Mouse (Mus musculus) layer of hippocampus, adult 11-12 months (tissue): ENCODE results near the gene Dtnb.
"Not testable (repeated sequence)": the region's sequence is repeated elsewhere in the genome, so short reads cannot be mapped to it uniquely, and the experiment has no call there.

ENCODE experiments used
- DNase-seq: peaks from one replicate; pipeline ENCODE4 v3.0.0; 2022; ENCODE audit warnings: low spot score

Dtnb gene

DNA sequence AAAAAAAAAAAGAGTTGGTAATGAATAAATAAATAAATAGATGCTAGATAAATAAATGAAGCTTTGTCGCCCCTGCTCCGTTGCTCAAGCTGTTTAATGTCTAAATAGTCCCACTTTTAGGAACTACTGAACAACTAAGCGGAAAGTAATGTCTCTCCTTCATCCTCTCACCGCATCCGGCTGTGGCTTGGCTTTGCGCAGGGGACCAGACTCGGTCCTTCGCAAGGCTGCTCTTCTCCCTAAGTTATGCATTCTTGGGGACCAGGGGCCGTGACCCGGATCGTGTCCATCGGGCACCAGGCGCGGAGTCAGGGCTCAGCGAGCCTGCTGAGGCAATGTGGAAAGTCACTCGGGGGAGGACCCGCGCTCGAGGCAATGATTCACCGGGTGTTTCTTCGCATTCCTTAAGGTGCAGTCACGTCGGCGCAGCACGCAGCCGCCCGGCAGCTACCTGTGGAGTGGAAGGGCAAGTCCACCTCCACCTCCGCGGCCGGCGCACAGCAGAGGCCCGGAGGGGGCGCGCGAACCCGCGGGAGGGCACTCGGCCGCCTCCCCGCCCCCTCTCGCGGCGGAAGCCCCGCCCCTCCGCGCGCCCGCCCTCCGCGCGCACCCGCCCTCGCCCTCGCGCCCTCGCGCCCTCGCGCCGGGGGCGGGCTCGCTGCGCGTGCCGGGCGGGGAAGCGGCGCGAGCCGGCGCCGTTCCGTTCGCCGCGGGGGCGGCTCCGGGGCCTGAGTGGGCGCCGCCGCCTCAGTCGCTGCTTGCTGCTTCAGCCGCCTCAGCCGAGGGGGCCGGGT lies at the start of gene Dtnb:
TSS of gene Dtnb (plus strand) at position 595 of the 794 bp plus-strand sequence.
- peak; percentile 61 for DNase-seq

DNA sequence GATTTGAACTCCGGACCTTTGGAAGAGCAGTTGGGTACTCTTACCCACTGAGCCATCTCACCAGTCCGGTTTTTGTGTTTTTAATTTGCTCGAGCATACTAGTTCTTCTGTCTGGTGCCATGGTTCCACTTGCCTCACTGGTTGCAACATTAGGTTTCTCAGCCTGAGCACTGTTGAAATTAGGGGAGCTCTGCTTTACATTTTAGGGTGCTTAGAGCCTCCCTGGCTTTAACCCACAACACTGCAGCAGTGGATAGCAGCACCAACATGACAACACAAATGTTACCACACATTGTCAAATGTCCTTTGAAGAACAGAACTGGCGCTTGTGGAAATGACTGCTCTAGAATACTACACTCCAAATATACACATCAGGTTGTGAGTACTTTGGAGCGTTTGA lies 46.6 kb upstream of the Dtnb start:
- DNase-seq, result no peak

DNA sequence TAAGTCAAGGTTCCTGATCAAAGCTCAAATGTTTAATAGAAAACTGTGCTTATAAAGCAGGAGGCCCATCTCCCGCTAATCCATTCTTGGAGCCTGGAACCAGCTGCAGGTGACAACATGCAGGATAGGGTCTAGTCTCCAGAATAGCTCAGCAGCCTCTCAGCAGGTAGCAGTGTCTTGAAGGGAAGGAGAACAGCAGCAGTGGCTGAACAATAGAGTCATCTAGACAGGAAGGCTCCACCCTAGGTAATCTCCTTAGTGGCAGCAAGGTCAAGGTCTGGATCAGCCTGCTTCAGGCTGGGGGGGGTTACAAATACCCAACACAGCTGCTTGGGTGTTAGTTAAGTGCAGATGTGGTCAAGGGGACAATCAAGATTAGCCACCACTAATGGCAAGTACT lies 36.7 kb upstream of the Dtnb start:
- not testable (repeated sequence) for DNase-seq

DNA sequence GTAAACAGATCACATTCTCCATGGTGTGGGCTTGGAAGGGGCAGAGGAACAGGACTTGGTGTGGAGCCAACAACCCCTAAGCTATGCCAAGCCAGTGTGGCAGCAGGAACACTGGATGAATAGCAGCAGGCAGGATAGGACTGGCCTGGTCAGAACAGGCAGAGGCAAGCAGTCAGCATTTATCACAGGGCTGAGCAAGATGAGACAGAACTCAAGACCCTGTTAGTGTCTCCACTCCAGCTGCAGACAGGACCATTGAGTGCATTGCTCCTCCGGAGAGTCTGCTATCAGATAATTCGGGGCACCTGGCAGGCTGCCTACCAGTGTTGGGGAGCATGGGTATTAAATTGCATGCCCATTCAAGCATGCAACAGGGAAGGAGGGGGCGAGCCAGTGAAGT lies 34.6 kb upstream of the Dtnb start:
- no peak for DNase-seq

DNA sequence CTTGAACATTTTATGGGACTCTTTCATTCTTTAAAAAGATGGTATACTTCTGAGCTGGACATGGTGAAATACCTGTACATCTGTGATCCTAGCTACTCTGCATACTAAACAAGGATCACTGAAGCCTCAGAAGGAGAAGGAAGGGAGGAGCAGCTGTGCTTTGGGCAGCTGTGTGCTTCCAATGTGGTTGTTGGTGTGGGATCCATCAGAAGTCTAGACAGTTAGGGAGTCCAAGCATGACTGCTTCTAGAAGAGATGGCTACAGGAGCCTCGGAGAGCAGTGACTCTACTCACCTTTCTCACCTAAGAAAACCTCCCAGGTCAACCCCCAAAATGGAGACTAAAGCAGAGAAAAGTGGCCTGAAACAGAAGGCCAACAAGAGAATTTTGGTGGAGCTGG lies 34.1 kb upstream of the Dtnb start:
- DNase-seq, result no peak

DNA sequence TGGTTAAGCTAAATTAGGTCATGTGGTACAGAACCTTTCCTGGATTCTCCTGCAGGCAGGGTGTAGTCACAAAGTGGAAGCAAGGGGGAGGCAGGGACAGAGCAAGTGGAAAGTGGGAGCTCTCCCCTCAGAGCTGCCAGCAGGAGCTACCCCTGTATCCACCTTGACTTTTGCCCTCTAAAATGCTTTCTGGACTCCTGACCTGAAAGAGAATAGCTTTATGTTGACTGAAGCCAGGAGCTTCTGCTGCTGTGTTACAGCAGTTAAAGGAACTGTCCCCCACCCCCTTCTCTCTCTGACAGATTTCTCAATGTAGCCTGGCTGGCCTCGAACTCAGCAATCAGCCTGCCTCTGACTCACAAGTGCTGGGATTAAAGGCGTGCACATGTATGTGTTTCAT lies 32.6 kb upstream of the Dtnb start:
- DNase-seq, result no peak

DNA sequence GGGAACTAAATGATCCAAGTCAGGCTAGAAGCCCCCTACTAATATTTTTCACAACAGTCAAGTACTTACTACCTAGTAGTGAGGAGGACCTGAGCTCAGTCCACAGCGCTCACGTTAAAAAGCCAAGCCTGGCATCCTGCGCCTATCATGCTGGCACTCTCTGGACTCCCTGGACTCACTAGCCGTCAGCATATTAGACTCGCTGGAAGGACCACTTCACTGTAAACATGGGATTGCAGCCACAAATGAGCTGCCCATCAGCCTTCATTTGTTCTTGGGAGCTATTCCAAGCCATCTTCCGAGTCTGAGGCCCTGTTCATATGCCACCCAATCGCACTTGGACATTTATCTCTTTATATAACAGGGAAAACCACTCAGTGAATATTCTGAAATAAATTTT lies 31.3 kb upstream of the Dtnb start:
- no peak for DNase-seq

DNA sequence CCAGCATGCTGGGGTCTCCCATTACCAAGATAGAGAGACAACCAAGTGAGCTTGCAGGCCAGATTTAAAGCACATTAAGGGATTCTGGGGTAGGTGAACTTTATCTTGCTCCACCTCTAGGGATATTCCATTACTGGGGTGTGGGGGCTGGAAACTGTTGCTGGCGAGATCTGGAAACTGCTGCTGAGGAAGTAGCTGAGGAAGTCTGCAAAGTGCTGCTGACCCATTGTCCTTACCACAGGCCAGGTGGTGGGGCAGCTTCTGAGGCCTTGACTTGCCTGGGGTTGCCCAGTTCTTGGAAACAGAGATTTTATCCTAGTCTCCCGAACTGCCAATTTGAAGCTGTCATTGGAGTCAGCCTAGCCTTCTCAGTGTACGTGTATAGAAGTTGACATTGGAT lies 26.7 kb upstream of the Dtnb start:
- DNase-seq, result no peak

DNA sequence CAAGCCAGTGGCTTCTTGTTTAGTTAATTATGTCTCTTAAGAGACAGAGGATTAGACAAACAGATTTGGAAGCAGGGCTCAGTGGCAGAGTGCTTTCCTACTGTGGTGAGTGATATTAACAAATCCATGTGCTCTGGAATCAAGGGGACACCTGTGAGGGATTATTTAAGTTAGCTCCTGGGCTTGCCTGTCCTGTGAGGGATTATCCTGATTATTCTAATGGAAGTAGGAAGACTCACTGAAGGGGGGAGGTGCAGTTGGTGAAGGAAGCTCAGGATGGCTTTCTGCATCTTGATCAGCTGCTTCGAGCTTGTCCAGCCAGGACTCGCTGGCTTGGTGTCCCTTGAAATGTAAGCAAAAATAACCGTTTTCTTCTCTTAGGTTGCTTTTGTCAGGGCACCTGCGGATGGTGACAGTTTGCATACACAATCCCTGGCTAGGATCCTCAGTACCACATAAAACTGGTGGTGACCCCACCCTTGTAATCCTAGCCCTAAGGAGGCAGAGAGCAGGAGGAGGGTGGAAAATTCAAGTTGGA lies 26.0 kb upstream of the Dtnb start:
- no peak for DNase-seq

DNA sequence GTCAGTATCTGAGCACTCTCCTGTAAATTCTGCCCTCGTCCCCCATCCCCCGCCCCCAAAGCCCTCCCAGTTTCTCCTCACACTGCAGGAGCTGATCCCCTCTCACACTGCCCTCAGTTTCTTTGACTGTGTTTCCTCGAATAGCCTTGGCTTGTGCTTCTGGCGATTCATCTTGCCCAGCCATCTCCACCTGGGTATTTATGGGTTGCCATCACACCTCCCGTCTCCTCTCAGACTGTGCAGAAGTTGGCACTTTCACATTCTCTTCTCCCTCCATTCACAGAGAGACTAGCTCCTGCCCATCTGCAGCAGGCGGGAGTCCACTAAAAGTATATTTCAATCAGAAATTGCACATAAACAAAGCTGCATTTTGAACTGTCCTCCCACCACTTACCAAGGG lies 25.4 kb upstream of the Dtnb start:
- no peak for DNase-seq

DNA sequence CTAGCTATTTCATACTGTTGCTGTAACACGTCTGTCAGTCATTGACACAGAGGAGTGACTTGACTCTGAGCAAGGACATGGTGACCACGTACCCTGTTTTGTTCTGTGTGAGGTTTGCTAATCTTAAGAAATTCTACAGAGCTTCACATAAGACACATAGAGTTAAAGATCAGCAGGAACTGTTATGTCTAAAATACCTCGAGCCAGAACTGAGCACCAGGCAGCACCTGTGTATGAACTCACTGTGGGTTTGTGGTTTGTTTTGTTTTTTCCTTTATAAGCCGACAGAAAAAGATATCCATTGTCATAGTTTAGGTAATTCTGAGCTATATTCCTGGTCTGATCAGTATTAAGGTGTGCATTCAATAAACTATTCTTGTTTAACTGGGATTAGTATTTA lies 24.7 kb upstream of the Dtnb start:
- no peak for DNase-seq

DNA sequence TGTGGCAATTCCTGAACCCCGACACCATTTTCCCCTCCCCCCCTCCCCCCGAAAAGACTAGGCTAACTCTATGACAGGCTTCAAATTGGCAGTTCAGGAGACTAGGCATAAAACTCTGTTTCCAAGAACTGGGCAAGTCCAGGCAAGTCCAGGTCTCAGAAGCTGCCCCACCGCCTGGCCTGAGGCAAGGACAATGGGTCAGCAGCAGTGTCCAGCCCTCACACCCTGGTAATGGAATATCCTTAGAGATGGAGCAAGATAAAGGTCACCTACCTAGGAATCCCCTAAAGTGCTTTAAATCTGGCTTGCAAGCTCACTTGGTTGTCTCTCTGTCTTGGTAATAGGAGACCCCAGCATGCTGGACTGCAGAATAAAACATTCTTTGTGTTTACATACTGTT lies 24.3 kb upstream of the Dtnb start:
- no peak for DNase-seq

DNA sequence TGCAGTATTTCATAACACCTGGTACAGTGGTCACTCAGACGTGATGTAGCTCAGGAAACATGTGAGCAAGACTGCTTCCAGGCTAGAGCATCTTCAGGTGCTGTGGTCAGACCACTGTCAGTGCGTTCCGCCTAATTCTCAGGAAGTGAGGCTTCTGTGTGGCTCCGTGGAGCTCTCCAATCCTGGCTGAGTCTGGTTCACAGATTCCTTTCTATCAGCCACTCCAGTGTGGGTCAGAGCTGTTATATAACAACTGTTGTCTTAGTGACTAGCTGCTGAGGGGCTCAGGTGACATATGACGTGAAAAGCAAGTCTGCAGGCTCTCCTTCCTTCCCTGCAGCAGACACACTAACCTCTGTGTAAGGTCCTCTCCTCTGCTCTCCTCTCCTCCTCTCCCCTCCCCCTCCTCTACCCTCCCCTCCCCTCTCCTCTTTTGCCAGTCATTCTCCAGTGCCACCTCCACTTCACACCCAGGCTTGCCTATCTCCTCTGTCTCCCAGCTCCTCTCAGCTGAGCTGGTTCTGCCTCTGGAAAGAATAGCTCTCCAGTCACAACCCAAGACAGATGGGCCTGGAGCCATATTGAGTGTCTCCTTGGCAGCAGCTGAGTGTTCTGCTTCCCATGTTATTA lies 23.5 kb upstream of the Dtnb start:
- peak; percentile 55 for DNase-seq

DNA sequence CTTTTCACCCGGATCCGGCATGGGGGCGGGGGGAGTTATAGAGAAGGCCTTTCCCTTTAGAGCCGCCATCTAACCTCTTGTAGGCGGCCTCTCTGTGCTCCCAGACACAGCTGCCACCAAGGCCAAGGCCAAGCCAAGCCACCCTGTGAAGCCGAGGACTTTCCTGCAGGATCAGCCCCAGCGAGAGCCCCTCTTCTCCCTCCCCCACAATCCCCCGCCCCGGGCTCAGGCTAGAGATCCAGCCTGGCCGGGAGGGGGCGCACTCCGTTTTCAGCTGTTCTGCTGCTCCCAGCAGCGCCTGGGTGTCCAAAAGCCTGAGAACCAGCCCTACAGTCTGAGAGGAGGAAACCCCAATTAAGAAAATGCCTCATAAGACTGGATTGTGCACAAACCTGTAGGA lies 21.9 kb upstream of the Dtnb start:
- no peak for DNase-seq

DNA sequence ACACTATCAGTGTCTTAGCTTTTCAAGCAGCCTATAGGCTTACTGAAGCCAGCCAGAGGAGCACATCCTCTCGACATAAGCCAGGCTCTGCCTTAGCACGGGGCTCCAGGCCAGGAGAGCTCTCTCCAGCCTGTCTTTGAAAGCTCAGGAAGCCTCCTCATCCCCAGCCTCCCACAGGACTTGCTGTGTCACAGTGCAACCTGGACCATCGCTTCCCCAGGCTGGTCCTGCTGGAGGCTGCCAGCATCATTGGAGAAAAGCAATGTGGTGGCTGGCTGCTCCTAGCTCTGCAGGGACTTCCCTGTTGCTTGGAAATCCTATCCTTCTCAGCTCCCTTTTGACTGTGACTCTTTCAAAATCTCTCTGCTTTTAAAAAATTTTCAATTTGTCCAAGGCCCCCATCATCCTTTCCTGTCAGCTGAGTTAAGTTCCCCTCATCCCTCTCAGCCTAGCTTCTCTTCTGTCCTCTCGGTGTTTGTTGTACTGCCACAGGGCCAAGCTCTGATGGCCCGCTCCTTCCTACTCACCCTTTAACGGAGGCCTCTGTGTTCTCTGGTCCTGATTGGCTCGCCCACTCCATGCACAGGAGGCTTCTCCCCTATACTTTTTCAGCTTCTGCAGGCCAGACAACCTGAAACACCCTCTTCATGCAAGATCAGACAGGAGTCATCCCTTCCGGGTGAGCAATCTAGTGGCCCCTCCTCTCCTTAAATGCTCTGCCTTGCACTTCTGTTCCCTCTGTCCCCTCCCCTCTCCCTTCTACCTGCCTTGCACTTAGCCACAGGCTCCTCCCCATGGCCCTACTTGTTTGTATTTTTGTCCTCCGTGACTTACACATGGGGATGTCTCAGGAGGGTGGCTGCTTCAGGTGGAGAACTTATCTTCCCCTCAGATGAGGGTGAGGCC lies 14.5 kb upstream of the Dtnb start:
- DNase-seq, result no peak

DNA sequence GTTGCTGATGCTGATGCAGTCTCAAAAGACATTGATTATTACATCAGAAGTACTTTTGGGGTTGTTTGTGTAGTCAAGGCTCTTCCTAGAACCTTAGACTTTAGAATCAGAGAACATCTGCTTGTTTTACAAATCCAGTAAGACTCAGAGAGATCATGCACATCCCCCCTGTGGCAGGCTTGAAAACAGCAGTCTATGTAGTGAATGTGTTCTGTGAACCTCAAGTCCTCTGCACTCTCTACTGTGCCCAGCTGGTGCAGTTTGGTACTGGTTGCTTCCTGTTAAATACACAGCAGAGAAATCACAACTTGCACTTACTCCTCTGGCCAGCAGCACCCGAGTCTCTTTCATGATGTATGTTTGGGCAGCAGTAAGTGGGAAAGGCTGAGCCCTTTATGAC lies 11.6 kb upstream of the Dtnb start:
- peak; percentile 72 for DNase-seq

DNA sequence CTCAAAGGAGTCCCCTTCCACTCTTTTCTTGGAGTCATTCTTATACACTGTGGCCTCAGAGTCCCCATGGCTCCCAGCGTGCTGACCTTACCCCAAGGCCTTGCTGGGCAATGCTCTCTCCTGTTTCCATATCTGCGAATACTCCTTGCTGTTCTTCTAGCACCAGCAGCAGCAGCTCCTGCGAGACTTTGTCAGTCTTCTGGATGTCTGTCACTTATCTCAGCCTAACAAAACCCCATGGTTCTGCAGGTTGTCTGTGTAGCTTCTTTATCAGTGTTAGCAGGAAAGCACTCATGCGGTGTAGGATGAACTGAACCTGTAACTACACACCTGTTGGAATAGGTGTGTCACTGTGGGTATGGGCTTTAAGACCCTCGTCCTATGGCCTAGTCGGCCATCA lies 11.1 kb upstream of the Dtnb start:
- no peak for DNase-seq

DNA sequence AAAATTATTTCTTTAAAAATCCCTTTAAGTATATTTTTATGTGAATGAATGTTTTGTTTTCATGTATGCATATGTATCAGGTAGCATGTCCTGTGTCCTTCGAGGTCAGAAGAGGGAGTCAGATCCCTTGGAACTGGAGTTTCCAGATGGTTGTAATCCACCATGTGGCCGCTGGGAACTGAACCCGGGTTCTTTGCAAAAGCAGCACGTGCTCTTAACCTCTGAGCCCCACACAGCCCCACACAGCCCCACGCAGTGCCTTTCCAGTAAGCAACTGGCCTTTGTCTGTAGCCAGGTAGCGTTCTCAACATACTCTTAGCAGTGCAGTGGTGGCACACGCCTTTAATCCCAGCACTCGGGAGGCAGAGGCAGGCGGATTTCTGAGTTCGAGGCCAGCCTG lies 9.4 kb upstream of the Dtnb start:
- no peak for DNase-seq

DNA sequence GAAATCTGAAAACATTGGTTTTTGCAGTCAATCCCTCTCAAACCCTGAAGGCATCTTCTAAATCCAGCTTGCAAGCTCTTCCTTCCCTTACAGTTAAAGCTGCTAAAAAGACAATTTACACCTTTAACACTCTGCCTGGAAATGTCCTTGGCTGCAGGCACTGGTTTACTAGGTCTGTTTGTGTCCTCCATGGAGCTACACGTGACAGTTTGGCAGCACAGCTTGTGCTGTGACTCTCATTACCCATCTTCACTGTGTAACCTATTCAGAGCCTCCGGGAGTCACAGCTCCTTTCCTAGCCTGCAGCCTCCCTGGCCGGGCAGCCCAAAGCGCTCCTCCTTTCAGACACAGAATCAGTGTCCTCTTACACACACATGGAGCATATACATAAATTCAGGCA lies 8.5 kb upstream of the Dtnb start:
- peak; percentile 49 for DNase-seq

DNA sequence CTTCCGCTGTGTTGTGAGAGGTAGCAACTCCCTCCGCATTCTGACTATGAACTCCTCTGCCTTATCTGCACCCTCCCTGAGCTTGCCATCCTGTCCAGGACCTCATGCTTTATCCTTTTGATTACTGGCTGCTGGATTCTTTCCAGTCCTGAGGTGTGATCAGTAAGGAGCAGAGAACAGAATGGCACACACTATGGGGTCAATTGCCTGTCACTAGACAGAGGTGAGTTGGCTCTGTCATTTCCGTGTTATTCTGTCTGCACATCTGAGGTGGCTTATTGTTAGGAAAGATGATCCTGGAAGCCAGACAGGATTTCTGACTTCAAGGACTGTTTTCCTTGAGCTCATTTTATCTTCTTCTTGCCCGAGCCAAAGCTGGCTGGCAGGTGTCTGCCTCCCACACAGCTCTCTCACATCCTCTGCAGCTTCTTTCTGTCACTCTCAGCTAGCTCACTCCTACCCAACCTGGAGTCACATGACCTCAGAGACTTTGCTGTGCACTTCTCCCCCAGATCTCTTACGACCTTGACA lies 3.7 kb upstream of the Dtnb start:
- DNase-seq, result no peak

DNA sequence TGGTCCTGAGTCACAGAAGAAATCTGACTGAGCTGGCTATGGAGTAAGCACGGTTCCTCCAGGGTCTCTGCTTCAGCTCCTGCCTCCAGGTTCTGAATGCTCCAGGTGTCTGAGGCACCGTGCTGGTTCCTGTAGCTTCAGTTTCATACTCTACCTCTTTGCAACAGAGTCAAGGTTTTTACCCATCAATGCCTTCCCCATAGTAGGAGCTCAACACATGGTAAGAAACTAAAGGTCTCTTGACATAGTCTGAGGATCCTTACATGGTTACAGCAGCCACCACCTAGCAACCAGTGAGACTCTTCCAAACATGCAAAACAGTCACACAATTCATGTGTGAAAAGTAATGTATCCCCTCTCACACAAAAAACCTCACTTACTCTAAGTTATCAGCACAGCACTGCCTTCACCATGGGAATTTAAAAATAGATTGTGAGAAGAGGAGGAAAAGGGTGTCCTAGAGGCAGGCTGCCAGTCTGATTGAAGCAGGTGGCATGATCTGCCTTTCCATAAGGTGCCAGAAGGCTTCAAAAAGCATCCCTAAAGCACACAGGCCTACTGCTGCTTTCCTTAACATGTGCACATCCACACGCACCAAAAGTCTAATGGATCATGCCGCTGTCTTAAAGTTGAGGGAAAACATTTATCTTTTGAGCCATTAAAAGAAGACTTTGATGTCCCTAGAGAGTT lies 1.3 kb upstream of the Dtnb start:
- DNase-seq, result peak; percentile 71
